Mouse (Mus musculus) ES-E14 (cell line): ENCODE measurements around the gene Nsg2.

Experiments
- CHD2 ChIP-seq: IDR thresholded peaks from 2 replicates; pipeline ENCODE4 v1.6.1; 2014; ENCODE audit warnings: mild to moderate bottlenecking, low read depth, low read length, inconsistent platforms
- HCFC1 ChIP-seq: IDR thresholded peaks from 2 replicates; pipeline ENCODE4 v1.6.1; 2012; ENCODE audit warnings: low read length, inconsistent platforms, borderline replicate concordance; ENCODE audit not compliant: insufficient read depth
- MAFK ChIP-seq: IDR thresholded peaks from 2 replicates; pipeline ENCODE4 v1.6.1; 2014; ENCODE audit warnings: mild to moderate bottlenecking, low read depth, low read length, inconsistent platforms; ENCODE audit not compliant: insufficient read depth
- ZC3H11A ChIP-seq: IDR thresholded peaks from 2 replicates; pipeline ENCODE4 v1.6.1; 2012; ENCODE audit warnings: low read depth, mild to moderate bottlenecking, inconsistent platforms, low read length, borderline replicate concordance

GRCm38 (mm10) chr11:32032053-32032452 lies 31.8 kb downstream of the Nsg2 start:
- TF ChIP-seq CHD2 (no peak), MAFK (no peak), ZC3H11A (no peak), HCFC1 (no peak)
